Mouse (Mus musculus) gastrocnemius, postnatal 36 days (tissue): ENCODE data around the gene Dclre1a. TPM values are rescaled to one million over a fixed set of nuclear protein-coding genes. Genes with fewer than 3 reads are reported as not detected.
"Not testable (repeated sequence)": the region's sequence is repeated elsewhere in the genome, so short reads cannot be mapped to it uniquely, and the experiment has no call there.

ENCODE experiments used
- DNase-seq, 2 experiments: peaks; one replicate each; pipeline ENCODE4 v3.0.0; 2022
- intact Hi-C: fragments of 180-260 bp; cut with DNase I; formaldehyde crosslinking; loops from one replicate; pipeline ENCODE4 v1.15.1; 2025
- total RNA-seq, 2 experiments: library from RNA; stranded (reverse); gene quantifications; 2 replicates each; pipeline ENCODE4 v1.2.3; 2021

Dclre1a gene
- total RNA-seq, 2 experiments from 2014 or later: 2.1 to 3.8 TPM

GRCm38 (mm10) chr19:56553177-56553576 is 5.2 kb upstream of the Dclre1a start:
- intact Hi-C loops: no loop called here

GRCm38 (mm10) chr19:56549033-56549680 is 1.1 kb upstream of the Dclre1a start:
- intact Hi-C loops: no loop called here
- no peak for DNase-seq

More at GRCm38 (mm10) chr19:56553177-56553576, 5.2 kb upstream of the Dclre1a start:
- DNase-seq: no peak

- intact Hi-C loops: no loop called here
- DNase-seq: peak; percentile 81 to 83
Measured at GRCm38 (mm10) chr19:56548230-56549032, 409 bp upstream of the Dclre1a start, which contains the start of gene Nhlrc2. Gene Nhlrc2 (plus strand): TSS chr19:56548261.

GRCm38 (mm10) chr19:56546031-56546430 is 2.0 kb downstream of the Dclre1a start:
- no peak for DNase-seq
- intact Hi-C loops: no loop called here

- no peak for DNase-seq
Measured at GRCm38 (mm10) chr19:56544681-56545388, 3.2 kb downstream of the Dclre1a start.

GRCm38 (mm10) chr19:56543320-56543719 is 4.7 kb downstream of the Dclre1a start:
- no peak for DNase-seq
- intact Hi-C loops: no loop called here

More at GRCm38 (mm10) chr19:56544681-56545388, 3.2 kb downstream of the Dclre1a start:
- intact Hi-C loops: no loop called here

- intact Hi-C loops: no loop called here
- DNase-seq: no peak
Measured at GRCm38 (mm10) chr19:56535765-56536164, 12.3 kb downstream of the Dclre1a start.

- DNase-seq: no peak
- intact Hi-C loops: no loop called here
Measured at GRCm38 (mm10) chr19:56535064-56535463, 13.0 kb downstream of the Dclre1a start.

- intact Hi-C loops: no loop called here
Measured at GRCm38 (mm10) chr19:56534337-56534736, 13.7 kb downstream of the Dclre1a start.

GRCm38 (mm10) chr19:56533291-56534071 is 14.5 kb downstream of the Dclre1a start:
- DNase-seq: no peak
- intact Hi-C loops: no loop called here

More at GRCm38 (mm10) chr19:56534337-56534736, 13.7 kb downstream of the Dclre1a start:
- no peak for DNase-seq

- intact Hi-C loops: no loop called here
- no peak for DNase-seq
Measured at GRCm38 (mm10) chr19:56531251-56531650, 16.8 kb downstream of the Dclre1a start.

GRCm38 (mm10) chr19:56530529-56530928 is 17.5 kb downstream of the Dclre1a start:
- intact Hi-C loops, DNase-seq: not testable (repeated sequence)

- intact Hi-C loops, DNase-seq: not testable (repeated sequence)
Measured at GRCm38 (mm10) chr19:56519408-56519807, 28.6 kb downstream of the Dclre1a start.

- DNase-seq, intact Hi-C loops: not testable (repeated sequence)
Measured at GRCm38 (mm10) chr19:56513527-56513926, 34.5 kb downstream of the Dclre1a start.

- DNase-seq, intact Hi-C loops: not testable (repeated sequence)
Measured at GRCm38 (mm10) chr19:56511207-56511606, 36.8 kb downstream of the Dclre1a start.

- DNase-seq, intact Hi-C loops: not testable (repeated sequence)
Measured at GRCm38 (mm10) chr19:56503525-56503924, 44.5 kb downstream of the Dclre1a start.

GRCm38 (mm10) chr19:56503069-56503468 is 45.0 kb downstream of the Dclre1a start:
- DNase-seq, intact Hi-C loops: not testable (repeated sequence)

GRCm38 (mm10) chr19:56494157-56494556 is 53.9 kb downstream of the Dclre1a start:
- DNase-seq, intact Hi-C loops: not testable (repeated sequence)

- intact Hi-C loops: no loop called here
- DNase-seq: no peak
Measured at GRCm38 (mm10) chr19:56489601-56490000, 58.4 kb downstream of the Dclre1a start.

- intact Hi-C loops: no loop called here
- DNase-seq: no peak
Measured at GRCm38 (mm10) chr19:56487339-56487738, 60.7 kb downstream of the Dclre1a start.
